Mouse (Mus musculus) lung, postnatal 0 days (tissue): ENCODE measurements around the gene Pdgfb.

Experiments used
- CTCF ChIP-seq: IDR thresholded peaks from 2 replicates; pipeline ENCODE4 v1.5.1; 2016; ENCODE audit warnings: antibody characterized with exemption, mild to moderate bottlenecking
- EP300 ChIP-seq: IDR thresholded peaks from 2 replicates; pipeline ENCODE4 v1.6.1; 2016; ENCODE audit warnings: antibody characterized with exemption, mild to moderate bottlenecking, control low read depth

GRCm38 (mm10) chr15:80019625-80020024 is 4.8 kb upstream of the Pdgfb start:
- TF ChIP-seq CTCF (no peak), EP300 (0 out of 2 replicates have a peak, but pooled peaks have one; percentile 15)
